Mouse (Mus musculus) retina, embryonic 14.5 days (tissue): ENCODE data around the gene Prss57.

Source experiments
- DNase-seq: peaks from one replicate; pipeline ENCODE4 v3.0.0-alpha.2; 2015; ENCODE audit warnings: low spot score

The Prss57 gene

DNA sequence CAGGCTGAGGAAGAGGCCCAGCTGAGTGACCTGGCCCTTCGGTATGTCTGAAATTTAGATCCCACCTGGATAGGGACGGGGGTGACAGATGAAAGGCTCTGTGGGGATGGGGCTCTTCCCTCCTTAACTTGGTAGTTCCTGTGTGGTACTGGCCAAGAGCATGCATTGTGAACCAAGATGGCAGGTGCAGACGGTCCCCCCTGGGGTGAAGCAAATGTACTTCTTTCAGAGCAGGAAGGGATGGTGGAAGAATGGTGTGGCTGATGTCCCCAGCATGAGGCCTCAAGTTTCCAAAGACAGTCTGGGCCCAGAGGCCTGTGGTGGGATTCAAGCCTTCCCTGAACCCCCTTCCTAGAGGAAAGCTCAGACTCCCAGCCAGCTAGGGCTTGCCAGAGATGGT, 34.9 kb downstream of the Prss57 start:
- DNase-seq, result no peak

DNA sequence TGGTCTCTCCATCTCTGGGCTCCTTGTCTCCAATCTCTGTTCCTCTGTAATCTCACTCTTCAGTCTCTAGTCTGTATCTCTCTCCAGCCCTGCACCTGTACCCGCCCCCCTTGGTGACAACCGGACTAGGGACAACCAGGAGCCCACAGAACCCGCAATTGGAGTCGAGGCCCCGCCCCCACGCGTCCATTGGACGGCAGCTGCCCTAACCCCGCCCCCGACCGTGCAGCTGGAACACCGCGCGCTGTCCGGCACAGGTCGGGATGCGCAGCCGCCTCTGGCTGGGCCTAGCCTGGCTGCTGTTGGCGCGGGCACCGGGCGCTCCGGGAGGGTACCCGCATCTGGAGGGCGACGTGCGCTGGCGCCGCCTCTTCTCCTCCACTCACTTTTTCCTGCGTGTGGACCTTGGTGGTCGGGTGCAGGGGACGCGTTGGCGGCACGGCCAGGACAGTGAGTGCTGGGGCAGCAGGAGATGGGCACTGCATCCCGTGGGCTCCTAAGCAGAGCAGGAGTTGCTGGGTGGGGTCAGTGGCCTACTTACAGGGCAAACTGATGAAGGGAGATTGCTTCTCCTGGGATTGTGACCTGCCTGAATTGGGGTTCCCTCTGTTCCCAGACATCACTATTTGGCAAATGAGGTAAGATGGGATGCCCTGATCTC, 35.8 kb downstream of the Prss57 start, which contains the start of gene Fgf22:
Gene Fgf22, plus strand, starts transcription at position 221 of the 661 bp plus-strand sequence.
- peak; percentile 80 for DNase-seq

DNA sequence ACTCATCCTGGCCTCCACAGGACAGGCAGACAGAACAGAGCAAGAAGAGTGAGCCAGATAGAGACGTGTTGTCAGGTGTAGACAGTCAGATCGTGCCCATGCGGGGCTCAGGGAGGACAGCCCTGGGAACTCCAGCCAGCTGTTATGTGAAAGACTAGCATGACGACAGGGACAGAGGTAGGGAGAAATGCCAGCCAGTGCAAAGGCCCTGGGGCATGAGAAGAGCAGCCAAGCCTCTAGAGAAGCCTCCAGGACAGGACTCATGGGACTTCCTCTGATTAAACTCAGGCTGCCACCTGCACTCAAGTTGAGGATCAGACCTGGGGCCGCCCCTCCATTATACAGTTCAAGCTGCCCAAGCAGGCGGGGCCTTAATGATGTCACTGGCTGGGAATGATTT, 42.3 kb downstream of the Prss57 start:
- DNase-seq, result no peak

DNA sequence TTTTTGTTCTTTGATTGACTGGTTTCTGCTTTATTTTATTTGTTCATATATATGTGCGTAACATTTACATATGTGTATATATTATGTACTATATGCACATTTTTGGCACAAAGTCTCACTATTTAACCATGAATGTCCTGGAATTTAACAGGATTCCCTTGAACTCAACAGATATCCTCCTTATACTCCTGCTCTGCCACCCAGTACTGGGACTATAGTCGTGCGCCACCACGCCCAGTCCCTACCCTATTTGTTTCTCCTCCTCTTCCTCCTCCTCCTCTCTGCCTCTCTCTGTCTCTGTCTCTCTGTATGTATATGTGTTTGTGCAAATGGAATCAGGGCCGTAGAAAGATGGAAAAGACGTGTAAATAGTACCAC, 44.0 kb downstream of the Prss57 start:
- DNase-seq, result no peak

DNA sequence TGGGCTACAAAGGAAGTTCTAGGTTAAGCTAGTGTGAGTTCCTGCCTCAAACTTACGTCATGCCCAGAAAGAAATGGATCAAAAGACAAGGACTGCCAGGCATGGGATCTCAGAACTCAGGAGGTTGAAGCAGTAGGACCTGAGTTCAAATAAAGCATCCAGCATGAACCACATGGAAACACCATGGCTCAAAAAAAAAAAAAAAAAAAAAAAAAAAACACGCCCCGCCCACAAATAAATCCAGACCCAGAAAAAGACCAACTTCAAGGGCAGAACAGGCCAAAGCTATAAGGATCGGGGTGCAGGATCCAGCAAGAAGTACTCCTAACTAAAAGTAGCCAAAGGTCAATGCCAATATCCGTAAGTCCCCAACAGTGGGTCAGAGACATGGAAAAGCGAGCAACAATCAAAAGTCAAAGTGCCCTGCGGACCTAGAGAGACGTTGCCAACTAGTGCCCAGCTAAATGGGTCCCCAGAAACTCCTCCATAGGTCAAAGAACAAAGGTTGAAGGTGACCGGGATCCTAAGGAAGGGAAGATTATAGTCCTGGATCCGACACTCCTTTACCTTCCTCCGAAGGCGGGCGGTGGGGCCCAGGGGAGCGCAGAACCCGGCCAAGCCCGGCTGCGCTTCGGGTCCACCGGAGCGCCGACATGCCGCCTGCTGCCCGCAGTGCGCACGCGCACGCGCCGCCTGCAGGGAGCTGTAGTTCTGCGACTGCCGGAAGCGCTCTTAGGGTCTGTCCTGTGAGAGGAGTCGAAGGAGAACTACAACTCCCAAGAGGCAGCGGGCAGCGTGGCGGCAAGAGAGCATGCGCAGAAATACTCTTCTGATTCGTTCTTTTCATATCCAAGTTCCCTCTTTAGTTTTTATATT, 44.6 kb downstream of the Prss57 start, which contains the start of gene Polrmt:
Gene Polrmt, minus strand, starts transcription at position 684 of the 876 bp plus-strand sequence.
- DNase-seq, result peak; percentile 99

DNA sequence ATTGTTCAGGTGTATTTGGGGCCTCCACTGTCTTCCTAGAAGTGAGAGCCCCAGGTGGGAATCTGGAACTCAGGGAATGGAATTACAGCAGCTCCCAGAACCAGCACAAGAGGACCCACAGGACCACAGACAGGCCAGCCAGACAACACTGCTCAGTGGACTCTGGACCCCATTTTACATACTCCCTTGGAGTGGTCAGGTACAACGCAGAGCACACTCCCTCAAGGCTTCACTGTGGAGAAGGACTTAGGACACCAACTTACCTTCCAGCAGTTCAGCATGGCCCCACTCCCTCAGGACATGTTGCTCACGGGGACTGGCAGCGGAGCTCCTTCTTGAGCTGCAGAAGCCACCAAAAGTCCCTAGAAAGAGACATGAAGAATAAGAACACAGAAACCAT, 45.4 kb downstream of the Prss57 start:
- DNase-seq, result no peak

DNA sequence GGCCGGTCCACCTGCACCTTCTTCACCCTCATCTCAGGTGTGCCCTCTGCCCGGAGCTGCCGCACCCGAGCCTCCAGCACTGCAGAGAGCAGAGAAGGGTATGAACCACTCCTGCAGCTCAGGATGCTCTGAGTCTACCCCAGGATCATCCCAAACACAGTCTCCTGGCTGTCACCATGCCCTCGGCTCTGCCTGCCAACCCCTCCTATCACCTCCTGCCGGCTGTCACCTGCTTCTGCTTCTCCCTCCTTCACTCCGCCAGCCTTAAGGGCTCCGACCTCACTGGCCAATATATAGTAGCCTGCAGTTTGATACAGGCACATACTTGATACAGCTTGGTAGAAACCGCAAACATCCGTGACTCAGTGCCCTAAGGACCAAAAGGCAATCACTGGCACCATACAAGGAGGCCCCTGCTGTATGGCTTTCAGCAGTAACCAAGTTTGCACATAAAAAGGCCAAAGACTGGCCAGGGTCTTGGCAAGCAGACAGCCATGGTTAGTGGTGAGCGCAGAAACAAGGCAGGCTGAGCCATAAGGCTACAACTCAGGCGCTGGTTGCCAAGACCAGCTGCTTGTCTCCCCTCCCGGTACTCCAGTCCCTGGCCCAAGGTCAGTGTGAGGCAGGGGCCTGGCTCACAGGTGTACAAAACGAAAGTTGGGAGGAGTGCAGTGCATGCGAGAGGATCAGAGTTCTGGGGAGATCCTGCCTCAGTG, 47.0 kb downstream of the Prss57 start:
- no peak for DNase-seq

DNA sequence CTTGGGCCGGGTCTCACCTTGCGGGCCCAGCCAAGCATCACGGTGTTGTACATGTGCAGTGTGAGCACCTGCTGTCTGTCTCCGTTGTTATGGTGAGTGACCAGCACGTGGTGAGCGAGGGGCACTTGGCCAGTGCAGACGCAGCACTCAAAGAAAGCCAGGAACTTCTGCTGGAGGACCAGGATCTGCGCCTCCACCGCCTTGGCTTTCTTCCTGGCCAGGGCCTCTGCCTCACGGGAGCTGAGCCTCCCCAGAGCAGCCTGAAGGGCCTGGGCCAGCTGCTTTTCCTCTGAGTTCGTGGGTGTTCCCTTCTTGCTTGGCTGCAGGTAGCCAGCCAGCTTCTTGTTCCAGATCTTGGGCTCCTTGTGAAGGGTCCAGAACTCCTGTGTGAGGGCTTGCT, 47.6 kb downstream of the Prss57 start:
- no peak for DNase-seq

DNA sequence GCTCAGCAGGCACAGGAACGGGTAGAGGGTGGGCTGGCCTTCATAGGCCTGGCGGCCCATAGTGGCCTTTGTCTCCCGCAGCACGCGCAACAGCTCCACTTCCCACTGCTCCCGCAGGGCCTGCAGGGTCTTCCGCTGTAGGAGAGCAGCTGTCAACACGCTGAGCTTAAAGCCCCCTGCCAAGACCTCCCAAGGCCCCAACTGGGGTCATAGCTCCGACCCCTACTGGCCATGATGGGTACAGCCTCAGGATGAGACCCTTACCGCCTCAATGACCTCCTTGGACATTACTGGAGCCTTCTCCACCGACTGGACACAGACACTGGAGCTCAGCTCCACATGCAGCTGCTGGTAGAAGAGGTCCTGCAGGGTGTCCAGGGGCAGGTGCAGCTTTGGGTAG, 49.9 kb downstream of the Prss57 start:
- peak; percentile 58 for DNase-seq

DNA sequence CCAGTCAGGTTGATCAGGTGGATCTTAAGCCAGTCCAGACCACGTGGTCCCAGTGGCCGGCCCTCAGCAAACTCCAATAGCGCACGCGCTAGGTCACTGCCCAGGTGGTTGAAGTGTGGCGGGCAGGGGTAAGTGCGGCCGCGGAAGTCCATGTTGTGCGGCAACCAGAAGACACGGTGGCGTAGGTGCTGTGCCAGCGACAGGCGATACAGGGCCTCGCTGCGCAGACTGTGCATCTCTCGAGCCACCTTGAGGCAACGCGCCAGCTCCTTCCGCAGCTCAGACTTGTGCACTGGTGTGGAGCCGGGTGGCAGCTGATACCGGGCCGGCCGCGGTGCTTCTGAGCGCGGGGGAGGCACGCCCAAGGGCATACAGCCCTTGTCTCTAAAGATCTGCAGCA, 51.5 kb downstream of the Prss57 start:
- no peak for DNase-seq

DNA sequence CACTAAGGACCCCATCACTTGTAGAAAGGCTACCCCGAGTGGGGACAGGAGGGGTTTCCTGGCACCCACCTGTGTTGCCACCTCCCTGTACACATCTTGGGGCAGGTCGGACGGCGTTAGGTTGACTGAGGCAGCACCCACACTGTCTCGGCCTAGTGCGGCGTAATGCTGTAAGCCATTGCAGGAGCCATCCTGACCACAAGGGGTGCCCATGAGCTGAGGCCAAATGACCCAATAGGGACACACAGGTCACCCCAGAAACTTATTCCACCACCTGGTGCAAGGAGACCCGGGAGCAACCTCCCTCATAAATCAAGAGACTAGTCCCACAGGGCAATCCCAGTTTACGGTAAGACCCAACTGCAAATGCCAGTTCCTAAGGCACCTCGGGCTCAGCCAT, 52.5 kb downstream of the Prss57 start:
- peak; percentile 42 for DNase-seq

DNA sequence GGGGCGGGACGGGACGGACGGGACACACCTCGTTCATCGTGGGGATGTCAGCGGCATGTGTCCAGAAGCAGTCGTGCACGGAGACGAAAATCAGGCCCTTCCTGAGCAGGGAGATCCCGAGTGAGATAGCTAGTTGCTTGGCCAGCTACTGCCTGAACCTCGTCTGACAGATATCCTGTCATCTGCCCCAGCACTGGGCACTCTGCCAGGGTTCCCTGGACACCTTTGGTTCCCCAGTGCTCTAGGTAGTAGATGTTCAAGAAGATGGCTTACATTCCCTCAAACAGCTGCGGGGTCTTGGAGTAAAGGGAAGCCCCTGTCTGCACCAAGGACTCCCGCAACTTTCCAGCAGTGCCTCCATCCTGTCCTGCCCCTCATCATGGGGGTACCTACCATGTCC, 54.1 kb downstream of the Prss57 start:
- DNase-seq, result no peak

DNA sequence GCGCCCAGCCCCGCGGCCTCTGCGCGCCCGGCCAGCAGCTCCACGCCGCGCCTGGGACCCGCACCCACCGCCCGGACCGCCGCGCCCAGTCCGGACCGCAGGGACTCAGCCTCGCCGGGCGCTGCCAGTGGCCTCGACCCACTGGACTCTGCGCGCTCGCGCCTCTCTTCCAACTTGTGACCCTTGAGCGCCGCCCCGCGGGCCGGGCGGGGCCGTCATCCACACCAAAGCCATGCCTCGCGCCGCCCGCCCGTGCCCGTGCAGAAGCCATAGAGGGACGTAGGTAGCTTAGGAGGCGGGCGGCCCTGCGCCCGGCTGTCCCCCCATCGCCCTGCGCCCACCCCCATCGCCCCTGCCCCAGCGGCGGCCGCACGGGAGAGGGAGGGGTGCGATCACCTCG, 55.4 kb downstream of the Prss57 start:
- DNase-seq, result no peak

DNA sequence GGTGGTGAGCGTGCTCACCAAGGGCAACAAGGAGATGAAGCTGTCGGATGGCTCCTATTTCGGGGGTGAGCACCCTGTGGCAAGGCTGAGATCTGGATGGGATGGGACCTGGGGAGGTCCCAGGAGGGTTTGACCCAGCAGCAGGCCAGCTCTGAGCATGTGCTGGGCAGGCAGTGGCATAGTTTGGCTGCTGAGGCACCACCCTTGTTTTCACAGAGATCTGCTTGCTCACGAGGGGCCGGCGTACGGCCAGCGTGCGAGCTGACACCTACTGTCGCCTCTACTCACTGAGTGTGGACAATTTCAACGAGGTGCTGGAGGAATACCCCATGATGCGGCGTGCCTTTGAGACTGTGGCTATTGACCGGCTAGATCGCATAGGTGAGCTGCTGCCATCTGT, 56.9 kb downstream of the Prss57 start:
- DNase-seq, result no peak

DNA sequence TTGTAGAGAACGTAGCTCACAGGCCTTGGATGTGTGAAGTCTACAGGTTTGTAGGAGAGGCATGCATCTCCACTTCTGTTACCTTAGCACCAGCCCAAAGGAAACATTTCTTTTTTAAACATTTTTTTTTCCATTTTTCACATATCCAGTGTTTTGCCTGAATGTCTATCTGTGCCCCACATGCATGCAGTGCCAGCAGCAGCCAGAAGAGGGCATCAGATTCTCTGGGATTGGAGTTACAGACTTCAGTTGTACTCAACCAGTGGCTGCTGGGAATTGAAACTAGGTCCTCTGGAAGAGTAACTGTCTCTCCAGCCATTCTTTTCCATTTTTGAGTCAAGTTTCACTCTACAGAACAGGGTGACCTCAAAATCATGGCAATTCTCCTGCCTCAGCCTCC, 58.3 kb downstream of the Prss57 start:
- no peak for DNase-seq
